Mouse (Mus musculus): ENCODE measurements around the gene Fam186a. TPM values are rescaled to one million over a fixed set of nuclear protein-coding genes. Genes with fewer than 3 reads are reported as not detected.
"Not testable (repeated sequence)": the region's sequence is repeated elsewhere in the genome, so short reads cannot be mapped to it uniquely, and the experiment has no call there.

Gene Fam186a
- polyA plus RNA-seq (2014; fragmentation: Nextera tagmentation; extraction: Ambion mirVana), result not detected in 2 replicates

DNA sequence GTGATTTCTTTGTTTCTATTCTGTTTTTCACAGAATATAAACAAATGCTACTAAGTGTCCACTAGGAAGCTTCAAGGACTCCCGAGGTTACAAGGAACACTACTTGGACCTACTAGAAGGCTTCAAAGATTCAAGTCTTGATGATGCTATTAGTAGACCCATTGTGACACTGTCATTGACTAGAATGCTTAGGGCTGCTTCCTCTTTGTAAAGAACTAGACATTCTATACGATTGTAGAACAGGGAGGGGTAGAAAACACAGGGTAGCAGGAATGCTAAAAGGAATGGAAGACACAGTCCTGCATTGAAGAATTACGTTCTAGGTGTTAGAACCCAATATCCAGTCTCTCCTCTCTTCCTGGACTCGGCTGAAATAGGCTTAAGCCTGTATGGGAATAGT lies at the start of gene Fam186a:
Gene Fam186a (minus strand): TSS at position 101 of the 400 bp plus-strand sequence.
- Histone ChIP-seq H3K9me3 (ENCODE audit: control insufficient read depth, low read length) (no peaks in the 10 kb centered on the region), H3K27me3 (ENCODE audit: control insufficient read depth, insufficient read depth, low read length) (no peaks in the 10 kb centered on the region), H3K4me2 (ENCODE audit: low read depth, low read length, severe bottlenecking) (no peak within 1 kb of the TSS), H3K36me3 (ENCODE audit: control insufficient read depth, insufficient read depth, low read length) (no peaks in the 10 kb centered on the region), H3K4me3 (ENCODE audit: low read depth, low read length) (no peak within 1 kb of the TSS), H3K4me1 (replicated peaks; ENCODE audit: control insufficient read depth, insufficient read depth, low read length) (no peaks in the 10 kb centered on the region), H3K27ac (ENCODE audit: low read depth, low read length) (no peak within 1 kb of the TSS), H3K9ac (ENCODE audit: low read length) (no peak within 1 kb of the TSS)
- DNase-seq (ENCODE audit: low spot score) (no peak), ATAC-seq (replicated peaks; ENCODE audit: low FRiP score) (no peak)
- WGBS, result 86% methylated on average over 4 of the region's 4 CpGs

GRCm38 (mm10) chr15:100006180-100006579 lies 39.3 kb upstream of the Fam186a start:
- Histone ChIP-seq H3K4me2 (ENCODE audit: low read depth, low read length, severe bottlenecking) (no peak overlapping the region), H3K27me3 (ENCODE audit: control insufficient read depth, insufficient read depth, low read length) (no peaks in the 10 kb centered on the region), H3K9me3 (ENCODE audit: control insufficient read depth, low read length) (no peaks in the 10 kb centered on the region), H3K9ac (ENCODE audit: low read length) (no peak overlapping the region), H3K4me3 (ENCODE audit: low read depth, low read length) (no peak overlapping the region), H3K36me3 (ENCODE audit: control insufficient read depth, insufficient read depth, low read length) (peaks cover 16% of the 10 kb centered on the region), H3K27ac (ENCODE audit: low read depth, low read length) (no peak overlapping the region), H3K4me1 (replicated peaks; ENCODE audit: control insufficient read depth, insufficient read depth, low read length) (no peaks in the 10 kb centered on the region)
- no peak for ATAC-seq (replicated peaks; ENCODE audit: low FRiP score)
- DNase-seq (ENCODE audit: low spot score), result no peak

- Histone ChIP-seq H3K4me2 (ENCODE audit: low read depth, low read length, severe bottlenecking) (no peak overlapping the region), H3K36me3 (ENCODE audit: control insufficient read depth, insufficient read depth, low read length) (peaks cover 15% of the 10 kb centered on the region), H3K9ac (ENCODE audit: low read length) (no peak overlapping the region), H3K27ac (ENCODE audit: low read depth, low read length) (no peak overlapping the region), H3K9me3 (ENCODE audit: control insufficient read depth, low read length) (no peaks in the 10 kb centered on the region), H3K4me3 (ENCODE audit: low read depth, low read length) (no peak overlapping the region), H3K4me1 (replicated peaks; ENCODE audit: control insufficient read depth, insufficient read depth, low read length) (no peaks in the 10 kb centered on the region), H3K27me3 (ENCODE audit: control insufficient read depth, insufficient read depth, low read length) (no peaks in the 10 kb centered on the region)
- ATAC-seq (replicated peaks; ENCODE audit: low FRiP score) (no peak), DNase-seq (ENCODE audit: low spot score) (no peak)
- whole genome bisulfite sequencing, result 90% methylated on average over 7 of the region's 7 CpGs
Observed at GRCm38 (mm10) chr15:100004677-100005273, 37.9 kb upstream of the Fam186a start.

DNA sequence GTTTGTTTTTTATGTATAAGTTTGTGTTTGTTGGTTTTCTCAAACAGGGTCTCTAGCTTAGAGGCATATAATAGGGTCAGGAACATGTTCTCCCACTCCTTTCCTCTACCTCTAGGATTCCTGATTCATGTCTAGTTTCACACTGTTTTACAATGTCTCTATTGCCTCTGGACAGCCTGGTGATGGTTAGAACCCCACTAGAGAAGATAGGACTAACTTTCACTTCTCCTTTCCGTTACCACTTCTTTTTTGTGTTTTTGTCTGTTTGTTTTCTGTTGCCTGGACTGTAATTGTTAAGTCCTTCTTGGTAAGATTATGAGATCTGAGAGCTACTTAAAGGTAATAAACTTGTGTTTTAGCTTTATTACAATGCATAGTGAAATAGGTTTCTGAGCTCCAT lies 32.5 kb upstream of the Fam186a start:
- no peak for DNase-seq (ENCODE audit: low spot score)
- Histone ChIP-seq H3K9ac (ENCODE audit: low read length) (no peak overlapping the region), H3K4me2 (ENCODE audit: low read depth, low read length, severe bottlenecking) (no peak overlapping the region), H3K27ac (ENCODE audit: low read depth, low read length) (no peak overlapping the region), H3K27me3 (ENCODE audit: control insufficient read depth, insufficient read depth, low read length) (no peaks in the 10 kb centered on the region), H3K36me3 (ENCODE audit: control insufficient read depth, insufficient read depth, low read length) (peaks cover 9% of the 10 kb centered on the region), H3K9me3 (ENCODE audit: control insufficient read depth, low read length) (no peaks in the 10 kb centered on the region), H3K4me1 (replicated peaks; ENCODE audit: control insufficient read depth, insufficient read depth, low read length) (no peaks in the 10 kb centered on the region), H3K4me3 (ENCODE audit: low read depth, low read length) (no peak overlapping the region)
- 93% methylated on average over 1 of the region's 1 CpGs for WGBS
- no peak for ATAC-seq (replicated peaks; ENCODE audit: low FRiP score)

DNA sequence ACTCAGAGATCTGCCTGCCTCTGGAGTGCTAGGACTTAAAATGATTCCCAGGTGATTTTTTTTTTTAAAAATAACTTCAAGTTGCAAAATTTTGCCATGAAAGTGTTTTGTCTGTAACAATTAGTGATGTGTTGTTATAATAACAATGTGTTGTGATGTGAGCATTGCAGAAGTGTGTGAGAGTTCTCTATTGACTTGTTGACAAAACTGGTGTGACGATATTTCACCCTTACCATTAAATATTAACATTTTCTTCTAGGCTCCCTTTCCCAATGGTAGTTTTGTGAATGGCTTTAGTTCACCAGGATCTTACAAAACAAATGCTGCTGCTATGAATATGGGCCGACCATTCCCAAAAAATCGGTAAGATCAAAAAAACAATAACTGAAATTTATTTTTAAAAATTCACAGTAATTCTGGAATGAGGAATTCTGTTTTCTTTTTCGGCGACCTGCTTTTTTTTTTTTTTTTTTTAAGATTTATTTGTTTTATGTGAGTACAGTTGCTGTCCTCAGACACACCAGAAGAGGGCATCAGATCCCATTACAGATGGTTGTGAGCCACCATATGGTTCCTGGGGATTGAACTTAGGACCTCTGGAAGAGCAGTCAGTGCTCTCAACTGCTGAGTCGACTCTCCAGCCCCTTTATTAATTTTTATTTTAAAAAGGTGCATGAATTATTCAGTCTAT lies 30.4 kb upstream of the Fam186a start:
- Histone ChIP-seq H3K9ac (ENCODE audit: low read length) (no peak overlapping the region), H3K4me1 (replicated peaks; ENCODE audit: control insufficient read depth, insufficient read depth, low read length) (no peaks in the 10 kb centered on the region), H3K27ac (ENCODE audit: low read depth, low read length) (no peak overlapping the region), H3K36me3 (ENCODE audit: control insufficient read depth, insufficient read depth, low read length) (peaks cover 3% of the 10 kb centered on the region), H3K27me3 (ENCODE audit: control insufficient read depth, insufficient read depth, low read length) (no peaks in the 10 kb centered on the region), H3K4me3 (ENCODE audit: low read depth, low read length) (no peak overlapping the region), H3K4me2 (ENCODE audit: low read depth, low read length, severe bottlenecking) (no peak overlapping the region), H3K9me3 (ENCODE audit: control insufficient read depth, low read length) (no peaks in the 10 kb centered on the region)
- 93% methylated on average over 6 of the region's 6 CpGs for WGBS
- no peak for ATAC-seq (replicated peaks; ENCODE audit: low FRiP score)
- no peak for DNase-seq (ENCODE audit: low spot score)

DNA sequence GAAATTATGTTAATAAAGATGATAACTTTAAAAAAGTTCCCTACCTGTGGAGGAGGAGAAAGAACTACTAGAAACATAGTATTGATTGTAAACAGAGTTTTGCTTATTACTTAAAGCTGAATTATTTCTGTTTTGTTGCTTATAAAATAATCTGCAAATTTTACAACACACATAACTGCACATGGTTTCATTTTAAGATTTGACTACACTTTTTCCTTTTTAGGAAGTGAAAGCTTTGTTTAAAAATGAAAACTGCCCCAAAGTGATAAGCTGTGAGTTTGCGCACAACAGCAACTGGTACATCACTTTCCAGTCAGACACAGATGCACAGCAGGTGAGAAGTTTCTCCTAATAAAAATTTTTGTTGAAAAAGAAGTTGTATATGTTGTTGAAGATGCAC lies 26.2 kb upstream of the Fam186a start:
- peaks cover 4% of the 10 kb centered on the region for H3K36me3 ChIP-seq (ENCODE audit: control insufficient read depth, insufficient read depth, low read length)
- no peak for DNase-seq (ENCODE audit: low spot score)
- H3K4me1 ChIP-seq (replicated peaks; ENCODE audit: control insufficient read depth, insufficient read depth, low read length), result no peaks in the 10 kb centered on the region
- no peaks in the 10 kb centered on the region for H3K27me3 ChIP-seq (ENCODE audit: control insufficient read depth, insufficient read depth, low read length)
- H3K4me2 ChIP-seq (ENCODE audit: low read depth, low read length, severe bottlenecking), result no peak overlapping the region
- H3K9ac ChIP-seq (ENCODE audit: low read length), result no peak overlapping the region
- H3K27ac ChIP-seq (ENCODE audit: low read depth, low read length), result no peak overlapping the region
- H3K4me3 ChIP-seq (ENCODE audit: low read depth, low read length), result no peak overlapping the region
- H3K9me3 ChIP-seq (ENCODE audit: control insufficient read depth, low read length), result no peaks in the 10 kb centered on the region
- ATAC-seq (replicated peaks; ENCODE audit: low FRiP score), result no peak
- 96% methylated on average over 1 of the region's 1 CpGs for WGBS

DNA sequence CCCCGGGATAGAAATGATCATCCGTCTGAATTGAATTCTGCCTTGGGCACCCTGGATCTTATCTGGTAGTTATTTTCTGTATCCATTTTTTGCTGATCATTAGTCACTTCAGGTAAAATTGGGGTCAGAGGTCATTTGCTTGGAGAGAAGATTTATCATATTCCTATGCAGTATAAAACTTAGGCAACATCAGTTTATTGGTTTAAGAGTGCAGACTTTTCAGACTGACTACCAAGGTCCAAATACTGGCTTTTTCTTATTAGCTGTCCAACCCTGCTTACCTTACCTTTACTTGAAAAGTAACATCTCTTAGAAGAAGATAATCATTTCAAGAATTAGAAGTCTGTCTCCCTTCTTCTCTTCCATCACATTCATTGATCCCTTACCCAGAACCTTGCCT lies 12.9 kb upstream of the Fam186a start:
- Histone ChIP-seq H3K4me2 (ENCODE audit: low read depth, low read length, severe bottlenecking) (no peak overlapping the region), H3K4me1 (replicated peaks; ENCODE audit: control insufficient read depth, insufficient read depth, low read length) (no peaks in the 10 kb centered on the region), H3K9ac (ENCODE audit: low read length) (no peak overlapping the region), H3K27me3 (ENCODE audit: control insufficient read depth, insufficient read depth, low read length) (no peaks in the 10 kb centered on the region), H3K27ac (ENCODE audit: low read depth, low read length) (no peak overlapping the region), H3K4me3 (ENCODE audit: low read depth, low read length) (no peak overlapping the region), H3K36me3 (ENCODE audit: control insufficient read depth, insufficient read depth, low read length) (no peaks in the 10 kb centered on the region), H3K9me3 (ENCODE audit: control insufficient read depth, low read length) (no peaks in the 10 kb centered on the region)
- 96% methylated on average over 2 of the region's 2 CpGs for WGBS
- no peak for ATAC-seq (replicated peaks; ENCODE audit: low FRiP score)
- DNase-seq (ENCODE audit: low spot score), result no peak

DNA sequence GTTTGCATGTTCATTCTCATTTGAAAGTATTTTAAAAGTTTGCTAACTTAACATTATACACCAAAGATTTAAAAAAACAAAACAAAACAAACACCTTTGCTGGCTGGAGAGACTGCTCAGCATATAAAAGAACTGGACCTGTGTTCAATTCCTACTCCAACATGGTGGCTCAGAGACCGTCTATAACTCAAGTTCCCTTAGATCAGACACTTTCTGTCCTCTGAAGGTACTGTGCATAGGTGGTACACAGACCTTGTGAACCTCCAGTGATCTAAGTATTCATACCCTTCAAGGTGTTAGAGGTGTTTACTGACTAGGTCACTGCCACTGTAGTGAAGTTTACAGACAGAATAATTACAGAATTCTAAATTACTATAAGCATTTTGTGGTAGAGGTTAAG lies 12.4 kb upstream of the Fam186a start:
- Histone ChIP-seq H3K4me3 (ENCODE audit: low read depth, low read length) (no peak overlapping the region), H3K36me3 (ENCODE audit: control insufficient read depth, insufficient read depth, low read length) (no peaks in the 10 kb centered on the region), H3K4me2 (ENCODE audit: low read depth, low read length, severe bottlenecking) (no peak overlapping the region), H3K9me3 (ENCODE audit: control insufficient read depth, low read length) (no peaks in the 10 kb centered on the region), H3K4me1 (replicated peaks; ENCODE audit: control insufficient read depth, insufficient read depth, low read length) (no peaks in the 10 kb centered on the region), H3K27ac (ENCODE audit: low read depth, low read length) (no peak overlapping the region), H3K9ac (ENCODE audit: low read length) (no peak overlapping the region), H3K27me3 (ENCODE audit: control insufficient read depth, insufficient read depth, low read length) (no peaks in the 10 kb centered on the region)
- DNase-seq (ENCODE audit: low spot score) (no peak), ATAC-seq (replicated peaks; ENCODE audit: low FRiP score) (no peak)
- WGBS, result 73% methylated on average over 1 of the region's 1 CpGs

DNA sequence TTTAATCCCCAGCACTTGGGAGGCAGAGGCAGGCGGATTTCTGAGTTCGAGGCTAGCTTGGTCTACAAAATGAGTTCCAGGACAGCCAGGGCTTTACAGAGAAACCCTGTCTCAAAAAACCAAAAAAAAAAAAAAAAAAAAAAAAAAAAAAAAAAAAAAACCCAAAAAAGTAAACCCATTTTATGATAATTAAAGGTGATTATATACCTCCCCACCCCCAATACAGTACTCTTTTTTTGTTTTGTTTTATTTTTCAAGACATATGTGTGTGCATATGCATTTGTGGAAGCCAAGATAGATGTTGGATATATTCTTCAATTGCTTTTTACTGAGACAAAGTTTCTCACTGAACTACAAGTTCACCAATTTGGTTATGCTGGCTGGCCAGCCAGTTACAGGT lies 9.3 kb upstream of the Fam186a start:
- not testable (repeated sequence) for H3K36me3 ChIP-seq (ENCODE audit: control insufficient read depth, insufficient read depth, low read length); H3K9me3 ChIP-seq (ENCODE audit: control insufficient read depth, low read length); H3K4me1 ChIP-seq (replicated peaks; ENCODE audit: control insufficient read depth, insufficient read depth, low read length); H3K4me3 ChIP-seq (ENCODE audit: low read depth, low read length); H3K27ac ChIP-seq (ENCODE audit: low read depth, low read length); H3K4me2 ChIP-seq (ENCODE audit: low read depth, low read length, severe bottlenecking); ATAC-seq (replicated peaks; ENCODE audit: low FRiP score); DNase-seq (ENCODE audit: low spot score); H3K27me3 ChIP-seq (ENCODE audit: control insufficient read depth, insufficient read depth, low read length); H3K9ac ChIP-seq (ENCODE audit: low read length)
- whole genome bisulfite sequencing, result 94% methylated on average over 2 of the region's 2 CpGs

All from forebrain, embryonic 11.5 days (tissue).